Mouse (Mus musculus) 416B (cell line): ENCODE results near the gene Krt19.

Experiments used
- DNase-seq: peaks from one replicate; pipeline ENCODE4 v3.0.0; 2011; ENCODE audit warnings: low read depth

Krt19 gene

GRCm38 (mm10) chr11:100148615-100149330 is at the start of gene Krt19:
TSS of gene Krt19 (minus strand) at chr11:100148665.
- DNase-seq, result no peak

- no peak for DNase-seq
Observed at GRCm38 (mm10) chr11:100192992-100193391, 44.5 kb upstream of the Krt19 start, which contains the start of gene Krt9. TSS of gene Krt9 (minus strand) at chr11:100193246.

GRCm38 (mm10) chr11:100191820-100192219 is 43.4 kb upstream of the Krt19 start:
- DNase-seq, result no peak

GRCm38 (mm10) chr11:100186736-100187135 is 38.3 kb upstream of the Krt19 start:
- DNase-seq, result no peak

- no peak for DNase-seq
Observed at GRCm38 (mm10) chr11:100181725-100182124, 33.3 kb upstream of the Krt19 start.

- DNase-seq, result no peak
Observed at GRCm38 (mm10) chr11:100179260-100179659, 30.8 kb upstream of the Krt19 start.

GRCm38 (mm10) chr11:100178307-100178706 is 29.8 kb upstream of the Krt19 start:
- DNase-seq, result no peak

GRCm38 (mm10) chr11:100176791-100177190 is 28.3 kb upstream of the Krt19 start:
- DNase-seq, result no peak

GRCm38 (mm10) chr11:100168765-100169762 is 20.6 kb upstream of the Krt19 start:
- peak; percentile 67 for DNase-seq

- DNase-seq, result no peak
Observed at GRCm38 (mm10) chr11:100168071-100168470, 19.6 kb upstream of the Krt19 start.

GRCm38 (mm10) chr11:100164392-100164791 is 15.9 kb upstream of the Krt19 start:
- no peak for DNase-seq

- DNase-seq, result no peak
Observed at GRCm38 (mm10) chr11:100157908-100158477, 9.5 kb upstream of the Krt19 start.

GRCm38 (mm10) chr11:100157331-100157730 is 8.9 kb upstream of the Krt19 start:
- no peak for DNase-seq

- no peak for DNase-seq
Observed at GRCm38 (mm10) chr11:100155497-100156255, 7.2 kb upstream of the Krt19 start.

- DNase-seq, result peak; percentile 71
Observed at GRCm38 (mm10) chr11:100147566-100148353, 705 bp downstream of the Krt19 start.

- DNase-seq, result no peak
Observed at GRCm38 (mm10) chr11:100145858-100146560, 2.5 kb downstream of the Krt19 start.

GRCm38 (mm10) chr11:100145104-100145503 is 3.4 kb downstream of the Krt19 start:
- no peak for DNase-seq

- no peak for DNase-seq
Observed at GRCm38 (mm10) chr11:100140966-100141365, 7.5 kb downstream of the Krt19 start.

GRCm38 (mm10) chr11:100139391-100139790 is 9.1 kb downstream of the Krt19 start:
- no peak for DNase-seq

GRCm38 (mm10) chr11:100138809-100139208 is 9.7 kb downstream of the Krt19 start:
- no peak for DNase-seq
